Mouse (Mus musculus) kidney, adult 2 months (tissue): ENCODE measurements at regions not wholly inside any gene's neighbourhood (a gene's known extent, or its start where the extent isn't known, plus 50 kb on each side); places are given as distances from the start of the nearest gene placed in this dataset.

Experiments used
- DNase-seq: peaks from one replicate; pipeline ENCODE4 v3.0.0; 2021
- H3K27ac ChIP-seq: fragments of 200-500 bp; 2 replicates; pipeline ENCODE4 v1.5.1; 2012; ENCODE audit warnings: low read depth, low read length, control low read depth, inconsistent platforms; ENCODE audit not compliant: insufficient read depth
- H3K27me3 ChIP-seq: fragments of 200-500 bp; replicated peaks from 2 replicates; pipeline ENCODE4 v1.6.1; 2012; ENCODE audit warnings: mild to moderate bottlenecking, moderate library complexity, low read length, inconsistent platforms; ENCODE audit not compliant: control insufficient read depth, insufficient read depth
- H3K36me3 ChIP-seq: fragments of 200-500 bp; 2 replicates; pipeline ENCODE4 v1.6.1; 2012; ENCODE audit warnings: mild to moderate bottlenecking, moderate library complexity, low read length, inconsistent platforms; ENCODE audit not compliant: control insufficient read depth, insufficient read depth
- H3K4me1 ChIP-seq: fragments of 200-500 bp; 2 replicates; pipeline ENCODE4 v1.6.1; 2011; ENCODE audit warnings: low read length; ENCODE audit not compliant: control insufficient read depth, insufficient read depth
- H3K4me3 ChIP-seq: fragments of 200-500 bp; 2 replicates; pipeline ENCODE4 v1.5.1; 2011; ENCODE audit warnings: mild to moderate bottlenecking, low read depth, low read length, control low read depth; ENCODE audit not compliant: insufficient read depth
- CTCF ChIP-seq: fragments of 200-500 bp; conservative IDR thresholded peaks from 2 replicates; pipeline ENCODE4 v1.5.1; 2011; ENCODE audit warnings: low read depth, mild to moderate bottlenecking, control low read depth, low read length, moderate library complexity, mixed read lengths; ENCODE audit not compliant: insufficient read depth, insufficient read length
- POLR2A ChIP-seq: fragments of 200-500 bp; IDR thresholded peaks from one replicate; pipeline ENCODE4 v1.6.1; 2011; ENCODE audit warnings: low read depth, low read length, control low read depth
- WGBS: fragments of 180-500 bp; shearing (Covaris S2); methylation state at CpG from one replicate; pipeline ENCODE4 v1.1.7; 2018; 5-methylcytosine and 5-hydroxymethylcytosine counted together

- no peak for DNase-seq
- H3K4me3 ChIP-seq, result no peak overlapping the region
Observed at GRCm38 (mm10) chr9:46600803-46601202, 281.0 kb upstream of the 4931429L15Rik start.

GRCm38 (mm10) chr9:46599931-46600708 lies 280.3 kb upstream of the 4931429L15Rik start:
- H3K4me1 ChIP-seq, result no peaks in the 10 kb centered on the region
- no peaks in the 10 kb centered on the region for H3K36me3 ChIP-seq
- H3K27ac ChIP-seq, result no peak overlapping the region
- TF ChIP-seq CTCF (no peak), POLR2A (no peak)
- H3K27me3 ChIP-seq, result no peaks in the 10 kb centered on the region
- no peak for DNase-seq
- H3K4me3 ChIP-seq, result no peak overlapping the region
- 37% methylated on average over 8 of the region's 8 CpGs for WGBS

More at GRCm38 (mm10) chr9:46600803-46601202, 281.0 kb upstream of the 4931429L15Rik start:
- TF ChIP-seq POLR2A (no peak), CTCF (no peak)
- WGBS, result 87% methylated on average over 9 of the region's 9 CpGs
- Histone ChIP-seq H3K27ac (no peak overlapping the region), H3K4me1 (no peaks in the 10 kb centered on the region), H3K27me3 (no peaks in the 10 kb centered on the region), H3K36me3 (no peaks in the 10 kb centered on the region)

GRCm38 (mm10) chr9:46598518-46598917 lies 278.7 kb upstream of the 4931429L15Rik start:
- TF ChIP-seq CTCF (no peak), POLR2A (no peak)
- Histone ChIP-seq H3K27ac (no peak overlapping the region), H3K4me1 (no peaks in the 10 kb centered on the region), H3K4me3 (no peak overlapping the region), H3K36me3 (no peaks in the 10 kb centered on the region), H3K27me3 (no peaks in the 10 kb centered on the region)
- 87% methylated on average over 6 of the region's 6 CpGs for WGBS
- no peak for DNase-seq

- Histone ChIP-seq H3K27me3 (no peaks in the 10 kb centered on the region), H3K4me1 (no peaks in the 10 kb centered on the region), H3K4me3 (no peak overlapping the region), H3K36me3 (no peaks in the 10 kb centered on the region), H3K27ac (no peak overlapping the region)
- TF ChIP-seq CTCF (no peak), POLR2A (no peak)
- 80% methylated on average over 6 of the region's 6 CpGs for WGBS
- DNase-seq, result no peak
Observed at GRCm38 (mm10) chr9:46593444-46593843, 273.7 kb upstream of the 4931429L15Rik start.

GRCm38 (mm10) chr9:46592908-46593307 lies 273.1 kb upstream of the 4931429L15Rik start:
- H3K4me1 ChIP-seq, result no peaks in the 10 kb centered on the region
- TF ChIP-seq CTCF, result no peak
- TF ChIP-seq POLR2A, result no peak
- H3K27ac ChIP-seq, result no peak overlapping the region
- H3K27me3 ChIP-seq, result no peaks in the 10 kb centered on the region
- H3K36me3 ChIP-seq, result no peaks in the 10 kb centered on the region
- H3K4me3 ChIP-seq, result no peak overlapping the region
- DNase-seq, result no peak
- 92% methylated on average over 7 of the region's 7 CpGs for WGBS

GRCm38 (mm10) chr9:46586818-46587217 lies 267.0 kb upstream of the 4931429L15Rik start:
- TF ChIP-seq POLR2A (no peak), CTCF (no peak)
- Histone ChIP-seq H3K4me3 (no peak overlapping the region), H3K36me3 (no peaks in the 10 kb centered on the region), H3K4me1 (no peaks in the 10 kb centered on the region), H3K27ac (no peak overlapping the region), H3K27me3 (no peaks in the 10 kb centered on the region)
- DNase-seq, result no peak
- 77% methylated on average over 8 of the region's 8 CpGs for WGBS

- DNase-seq, result no peak
- 37% methylated on average over 4 of the region's 4 CpGs for WGBS
- Histone ChIP-seq H3K36me3 (no peaks in the 10 kb centered on the region), H3K27ac (no peak overlapping the region), H3K4me1 (no peaks in the 10 kb centered on the region), H3K27me3 (no peaks in the 10 kb centered on the region), H3K4me3 (no peak overlapping the region)
- TF ChIP-seq CTCF (no peak), POLR2A (no peak)
Observed at GRCm38 (mm10) chr9:46581844-46582243, 262.1 kb upstream of the 4931429L15Rik start.

- Histone ChIP-seq H3K27me3 (no peaks in the 10 kb centered on the region), H3K27ac (no peak overlapping the region), H3K4me3 (no peak overlapping the region), H3K36me3 (no peaks in the 10 kb centered on the region), H3K4me1 (no peaks in the 10 kb centered on the region)
- TF ChIP-seq CTCF (no peak), POLR2A (no peak)
- DNase-seq, result no peak
- 90% methylated on average over 4 of the region's 4 CpGs for WGBS
Observed at GRCm38 (mm10) chr9:46562301-46562700, 242.5 kb upstream of the 4931429L15Rik start.
